Mouse (Mus musculus) lung, postnatal 0 days (tissue): ENCODE data around the gene Gramd4. TPM values are rescaled to one million over a fixed set of nuclear protein-coding genes. Genes with fewer than 3 reads are reported as not detected.
A peak's percentile ranks its signal among the peaks of the same experiment; 100 is the strongest.

Source experiments
- ATAC-seq: fragments of 200-750 bp; cut with Nextera tagmentation; 2 replicates; pipeline ENCODE4 v1.8.0; 2017; ENCODE audit warnings: moderate library complexity
- DNase-seq: peaks from one replicate; pipeline ENCODE4 v3.0.0-alpha.2; 2016; ENCODE audit warnings: low spot score
- H3K27ac ChIP-seq: fragments of 300-500 bp; sonication (generic); 2 replicates; pipeline ENCODE4 v1.5.1; 2014; ENCODE audit warnings: antibody characterized with exemption, mild to moderate bottlenecking, low read length, mixed read lengths
- H3K27me3 ChIP-seq: fragments of 300-500 bp; sonication (generic); replicated peaks from 2 replicates; pipeline ENCODE4 v1.6.1; 2014; ENCODE audit warnings: low read length, mixed read lengths; ENCODE audit not compliant: insufficient read depth
- H3K36me3 ChIP-seq: fragments of 300-500 bp; sonication (generic); 2 replicates; pipeline ENCODE4 v1.6.1; 2014; ENCODE audit warnings: low read length, mixed read lengths; ENCODE audit not compliant: insufficient read depth
- H3K4me1 ChIP-seq: fragments of 300-500 bp; sonication (generic); 2 replicates; pipeline ENCODE4 v1.6.1; 2014; ENCODE audit warnings: antibody characterized with exemption, low read depth, low read length, mixed read lengths; ENCODE audit not compliant: insufficient read depth
- H3K4me2 ChIP-seq: fragments of 300-500 bp; sonication (generic); replicated peaks from 2 replicates; pipeline ENCODE4 v1.6.1; 2014; ENCODE audit warnings: low read depth, mild to moderate bottlenecking, low read length, moderate library complexity, mixed read lengths
- H3K4me3 ChIP-seq: fragments of 300-500 bp; sonication (generic); 2 replicates; pipeline ENCODE4 v1.5.1; 2014; ENCODE audit warnings: low read depth, low read length
- H3K9ac ChIP-seq: fragments of 300-500 bp; sonication (generic); replicated peaks from 2 replicates; pipeline ENCODE4 v1.6.1; 2014; ENCODE audit warnings: low read depth, mild to moderate bottlenecking
- H3K9me3 ChIP-seq: fragments of 300-500 bp; sonication (generic); 2 replicates; pipeline ENCODE4 v1.6.1; 2016; ENCODE audit warnings: low read length, mixed read lengths
- CTCF ChIP-seq: IDR thresholded peaks from 2 replicates; pipeline ENCODE4 v1.5.1; 2016; ENCODE audit warnings: antibody characterized with exemption, mild to moderate bottlenecking
- EP300 ChIP-seq: IDR thresholded peaks from 2 replicates; pipeline ENCODE4 v1.6.1; 2016; ENCODE audit warnings: antibody characterized with exemption, mild to moderate bottlenecking, control low read depth
- WGBS: fragments of 180-500 bp; shearing (Covaris S2); extraction: QIAGEN DNeasy Blood & Tissue Kit; methylation state at CpG from one replicate; pipeline ENCODE4 v1.1.7; 2014; 5-methylcytosine and 5-hydroxymethylcytosine counted together
- polyA plus RNA-seq: library from polyadenylated mRNA; unstranded; fragments of >200 nt; fragmentation: Nextera tagmentation; extraction: Ambion mirVana; gene quantifications from 2 replicates; pipeline ENCODE4 v1.2.1, GENCODE M21; 2015

Gramd4 gene
- polyA plus RNA-seq, 1 experiment from 2014 or later: 11.1 TPM

DNA sequence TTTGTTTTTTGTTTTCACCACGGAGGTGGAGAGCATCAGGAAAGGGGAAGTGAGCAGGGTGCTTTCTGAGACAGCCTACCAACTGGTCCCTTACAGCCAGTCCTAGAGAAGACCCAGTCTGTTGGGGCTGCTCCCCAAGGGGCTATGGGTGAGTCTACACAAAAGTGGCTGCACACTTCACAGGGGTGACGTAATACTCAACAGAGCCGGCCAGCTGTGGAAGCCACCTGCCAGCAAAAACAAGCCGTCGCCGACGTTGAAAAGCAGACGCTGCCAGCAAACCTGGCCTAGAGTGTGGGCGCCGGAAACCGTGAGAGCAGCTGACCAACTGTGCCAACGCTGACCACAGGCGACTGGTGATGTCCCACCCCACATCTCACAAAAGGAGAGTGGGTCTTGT lies 125.2 kb downstream of the Gramd4 start:
- no peak overlapping the region for H3K9ac ChIP-seq
- DNase-seq (peak; percentile 68), ATAC-seq (peak; percentile 29)
- H3K9me3 ChIP-seq: no peaks in the 10 kb centered on the region
- no peaks in the 10 kb centered on the region for H3K27me3 ChIP-seq
- peak overlapping the region; percentile 32 for H3K4me2 ChIP-seq
- no peak for TF ChIP-seq CTCF
- no peak overlapping the region for H3K4me3 ChIP-seq
- H3K36me3 ChIP-seq: no peaks in the 10 kb centered on the region
- H3K27ac ChIP-seq: peak overlapping the region; percentile 64
- WGBS: 28% methylated on average over 13 of the region's 13 CpGs
- peaks cover 8% of the 10 kb centered on the region for H3K4me1 ChIP-seq

DNA sequence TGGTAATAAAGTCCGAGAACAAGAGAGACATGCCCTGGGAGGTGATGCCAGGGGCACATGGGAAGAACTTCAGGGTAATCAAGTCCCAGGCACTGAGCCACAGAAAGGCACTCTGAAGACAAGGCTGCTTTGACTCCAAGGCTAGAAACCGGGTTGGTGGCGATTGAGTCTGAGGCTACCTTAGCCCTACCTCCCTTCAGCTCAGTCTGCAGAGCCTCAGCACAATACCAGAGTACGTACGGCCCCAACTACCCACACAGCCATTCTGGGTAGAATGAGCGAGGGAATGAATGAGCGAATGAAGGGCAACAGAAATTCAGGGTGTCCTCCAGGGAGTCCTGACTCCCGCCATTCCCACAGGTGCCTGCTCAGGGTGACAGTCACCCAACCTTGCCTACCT lies 126.0 kb downstream of the Gramd4 start:
- no peak overlapping the region for H3K4me2 ChIP-seq
- no peaks in the 10 kb centered on the region for H3K9me3 ChIP-seq
- no peak overlapping the region for H3K9ac ChIP-seq
- H3K27me3 ChIP-seq: no peaks in the 10 kb centered on the region
- no peak overlapping the region for H3K4me3 ChIP-seq
- peaks cover 13% of the 10 kb centered on the region for H3K4me1 ChIP-seq
- ATAC-seq (no peak), DNase-seq (peak; percentile 5)
- TF ChIP-seq EP300: no peak
- no peak for TF ChIP-seq CTCF
- H3K36me3 ChIP-seq: no peaks in the 10 kb centered on the region
- WGBS: 90% methylated on average over 8 of the region's 8 CpGs
- H3K27ac ChIP-seq: no peak overlapping the region

- WGBS: 61% methylated on average over 5 of the region's 5 CpGs
- DNase-seq (peak; percentile 5), ATAC-seq (no peak)
- peak overlapping the region; percentile 87; the same call in 1 of the 2 replicates for H3K4me3 ChIP-seq
- TF ChIP-seq EP300 (no peak), CTCF (no peak)
- no peaks in the 10 kb centered on the region for H3K9me3 ChIP-seq
- H3K9ac ChIP-seq: peak overlapping the region; percentile 92
- no peaks in the 10 kb centered on the region for H3K36me3 ChIP-seq
- H3K4me1 ChIP-seq: peaks cover 18% of the 10 kb centered on the region
- no peaks in the 10 kb centered on the region for H3K27me3 ChIP-seq
- peak overlapping the region; percentile 90 for H3K4me2 ChIP-seq
- H3K27ac ChIP-seq: 0 out of 2 replicates have a peak overlapping the region, but pooled peaks have one; percentile 93
These were observed 126.6 kb downstream of the Gramd4 start for GRCm38 (mm10) chr15:86184071-86184470.

DNA sequence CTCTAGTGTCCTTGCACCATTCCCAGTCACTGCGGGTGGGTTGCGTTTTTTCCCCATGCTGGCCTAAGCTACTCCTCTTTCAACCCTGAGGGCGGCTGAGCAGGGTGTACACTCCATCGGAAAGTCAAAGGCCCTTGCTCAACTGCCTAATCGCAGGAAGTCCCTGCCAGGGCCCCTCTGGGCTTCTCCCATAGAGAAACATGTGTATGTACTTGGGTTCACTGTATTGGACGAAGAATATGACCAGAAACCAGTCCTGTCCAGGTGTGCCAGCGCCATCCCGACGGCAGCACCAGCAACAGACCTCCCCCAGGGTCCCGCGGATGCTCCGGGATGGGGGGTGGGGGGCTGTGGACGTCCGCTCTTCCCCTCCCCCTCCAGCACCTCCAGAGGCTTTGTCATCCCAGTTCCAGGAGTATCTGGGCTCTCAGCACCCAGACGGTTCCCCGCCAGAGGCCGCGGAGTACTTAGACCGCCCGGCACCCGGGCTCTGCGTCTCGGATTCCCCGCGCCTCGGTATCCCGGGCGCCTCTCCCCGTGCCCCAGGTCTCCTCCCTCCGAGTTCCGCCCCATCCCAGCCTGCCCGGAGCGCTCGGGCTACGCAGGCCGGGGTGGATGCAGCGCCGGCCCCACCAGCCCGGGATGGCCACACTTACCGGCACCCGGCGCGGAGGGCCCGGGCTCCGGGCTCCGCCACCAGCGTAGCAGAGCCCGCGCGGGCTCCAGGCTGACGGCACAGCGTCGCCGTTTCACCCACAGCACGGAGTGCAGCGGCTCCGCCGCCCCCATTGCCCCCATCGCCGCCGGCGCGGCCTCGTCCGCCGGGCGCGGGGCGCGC lies 127.6 kb downstream of the Gramd4 start:
- peak overlapping the region; percentile 92 for H3K9ac ChIP-seq
- H3K4me3 ChIP-seq: peak overlapping the region; percentile 87
- no peaks in the 10 kb centered on the region for H3K27me3 ChIP-seq
- peaks cover 18% of the 10 kb centered on the region for H3K4me1 ChIP-seq
- H3K4me2 ChIP-seq: peak overlapping the region; percentile 90
- whole genome bisulfite sequencing: 3% methylated on average over 69 of the region's 70 CpGs
- peak overlapping the region; percentile 93 for H3K27ac ChIP-seq
- TF ChIP-seq EP300 (no peak), CTCF (no peak)
- DNase-seq (peak; percentile 67), ATAC-seq (peak; percentile 21)
- no peaks in the 10 kb centered on the region for H3K9me3 ChIP-seq
- H3K36me3 ChIP-seq: no peaks in the 10 kb centered on the region

GRCm38 (mm10) chr15:86185689-86186569 lies 128.4 kb downstream of the Gramd4 start, which contains the start of gene Cerk:
Cerk (minus strand) TSS chr15:86186141.
- TF ChIP-seq EP300: no peak
- peak; percentile 72 for TF ChIP-seq CTCF
- ATAC-seq: peak; percentile 53
- WGBS: 3% methylated on average over 40 of the region's 43 CpGs
- Histone ChIP-seq H3K4me1 (peaks cover 18% of the 10 kb centered on the region), H3K27me3 (no peaks in the 10 kb centered on the region), H3K36me3 (no peaks in the 10 kb centered on the region), H3K4me3 (peak within 1 kb of the TSS; percentile 87), H3K9me3 (no peaks in the 10 kb centered on the region), H3K9ac (peak within 1 kb of the TSS; percentile 92), H3K27ac (peak within 1 kb of the TSS; percentile 93), H3K4me2 (peak within 1 kb of the TSS; percentile 90)
- DNase-seq: peak; percentile 85

DNA sequence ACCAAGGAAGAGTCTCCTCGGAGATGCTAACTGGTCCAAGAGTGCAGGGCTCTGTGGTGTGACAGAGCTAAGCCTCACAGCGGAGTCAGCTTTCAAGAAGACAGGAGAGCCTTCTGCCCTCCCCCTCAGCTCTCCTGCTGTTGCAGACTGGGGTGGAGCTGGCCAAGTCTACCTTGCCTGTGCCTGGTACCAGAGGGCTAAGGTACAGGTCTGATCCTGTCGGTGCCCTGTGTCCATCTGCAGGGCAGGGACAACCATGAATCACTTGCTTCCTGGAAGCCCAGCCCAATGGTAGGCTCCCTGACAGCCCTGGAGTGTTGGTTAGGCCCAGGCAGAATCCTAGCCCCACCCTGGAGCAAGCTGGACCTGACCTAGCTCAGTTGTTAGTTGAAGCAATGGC lies 129.2 kb downstream of the Gramd4 start:
- Histone ChIP-seq H3K36me3 (no peaks in the 10 kb centered on the region), H3K4me2 (peak overlapping the region; percentile 90; the same call in 1 of the 2 replicates), H3K9ac (no peak overlapping the region), H3K4me3 (no peak overlapping the region), H3K27ac (peak overlapping the region; percentile 93; the same call in 1 of the 2 replicates), H3K9me3 (no peaks in the 10 kb centered on the region), H3K27me3 (no peaks in the 10 kb centered on the region), H3K4me1 (peaks cover 18% of the 10 kb centered on the region)
- TF ChIP-seq CTCF (no peak), EP300 (no peak)
- DNase-seq (no peak), ATAC-seq (no peak)
- 48% methylated on average over 3 of the region's 3 CpGs for WGBS

Other genes starting within 250 kb of the Gramd4 start
- 46.8 and 48.3 TPM in 2 replicates for gene Cdpf1, start 246.0 kb upstream of the Gramd4 start, polyA plus RNA-seq
- 0.04 and 0.08 TPM in 2 replicates for gene Pkdrej, start 236.0 kb upstream of the Gramd4 start, polyA plus RNA-seq
- gene Ttc38, start 225.4 kb upstream of the Gramd4 start, polyA plus RNA-seq: 8.7 and 9.1 TPM in 2 replicates
- 1.5 and 2.3 TPM in 2 replicates for gene Gtse1, start 197.9 kb upstream of the Gramd4 start, polyA plus RNA-seq
- gene Trmu, start 178.4 kb upstream of the Gramd4 start, polyA plus RNA-seq: 26.5 and 26.6 TPM in 2 replicates
- gene Celsr1, start 23.9 kb upstream of the Gramd4 start, polyA plus RNA-seq: 2.1 and 2.2 TPM in 2 replicates
- 16.9 and 20.0 TPM in 2 replicates for gene Cerk, start 128.4 kb downstream of the Gramd4 start, polyA plus RNA-seq
- gene Tbc1d22a, start 156.8 kb downstream of the Gramd4 start, polyA plus RNA-seq: 11.8 and 13.1 TPM in 2 replicates